ENCODE assay signal across 20 mouse cellular contexts in the genomic region with DNA sequence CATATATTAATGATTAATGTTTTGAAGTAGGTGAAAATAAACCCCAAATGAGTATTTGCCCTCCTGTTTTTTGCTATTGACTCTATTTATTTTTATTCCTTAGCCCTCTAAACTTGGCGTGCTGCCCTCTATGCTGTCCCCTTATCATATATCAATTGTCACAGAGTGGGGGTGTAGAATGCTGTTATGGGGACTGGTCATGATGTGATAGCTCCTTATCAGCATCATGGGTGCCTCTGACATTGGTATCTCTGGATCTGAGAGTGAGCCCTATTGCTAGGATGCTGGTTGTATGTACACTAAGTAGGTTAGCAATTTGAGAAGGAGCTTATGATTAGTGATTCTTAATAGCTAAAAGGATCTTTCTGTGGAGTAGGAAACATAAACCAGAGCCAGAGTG. TPM values are rescaled to one million over a fixed set of nuclear protein-coding genes. Genes with fewer than 3 reads are reported as not detected.
DNase-seq lines count a peak whose midpoint lies in the region; ATAC-seq lines count a peak whose summit lies in the region.
"Had no signal": no experiment of that assay in that cellular context is flagged by ENCODE, and none has a peak within 500 bp of the region (broad histone marks: within the 10 kb centered on the region; RNA-seq: fewer than 3 reads in every experiment).

No protein-coding gene starts in this region.

- H3K4me1 ChIP-seq in liver, embryonic 11.5 days (replicated peaks; ENCODE audit: control insufficient read depth, insufficient read depth, low read length): peaks cover 5% of the 10 kb centered on the region; the same call in 1 of the 2 replicates
- H3K4me1 ChIP-seq in liver, embryonic 15.5 days (replicated peaks): peaks cover 8% of the 10 kb centered on the region
- H3K4me1 ChIP-seq: embryonic facial prominence, embryonic 10.5 days; forebrain, embryonic 10.5 days; heart, embryonic 10.5 days; hindbrain, embryonic 12.5 days had no signal

- H3K9ac ChIP-seq in liver, embryonic 11.5 days (ENCODE audit: low read depth, low read length): no peak overlapping the region
- no peak overlapping the region for H3K9ac ChIP-seq in liver, embryonic 15.5 days
- H3K9ac ChIP-seq: hindbrain, embryonic 12.5 days had no signal

- no peak overlapping the region for H3K27ac ChIP-seq in liver, embryonic 11.5 days (ENCODE audit: low read depth, low read length)
- no peak overlapping the region for H3K27ac ChIP-seq in liver, embryonic 15.5 days (replicated peaks)
- H3K27ac ChIP-seq: embryonic facial prominence, embryonic 10.5 days; forebrain, embryonic 10.5 days; heart, embryonic 10.5 days; hindbrain, embryonic 12.5 days had no signal

- peak; percentile 13 for DNase-seq in c-Kit-positive CD71-positive TER-119-negative erythroid progenitor cells, embryonic 14.5 days (ENCODE audit: low read depth)
- DNase-seq in liver, embryonic 11.5 days (ENCODE audit: low spot score): no peak
- no peak for DNase-seq in gastrocnemius, adult 8-10 months (ENCODE audit: low spot score in 2 of 2)
- DNase-seq in adrenal gland, adult 18-20 months (ENCODE audit: low spot score in 2 of 2): no peak
- no peak for DNase-seq in left cerebral cortex, adult 11 months (ENCODE audit: low spot score)
- DNase-seq: adrenal gland, adult 8-10 months; cerebellum, adult 18-20 months; cerebellum, postnatal 10 days; gastrocnemius, postnatal 10 days; heart, adult 18-20 months; heart, postnatal 10 days; heart, postnatal 4 days had no signal

- no peaks in the 10 kb centered on the region for H3K27me3 ChIP-seq in liver, embryonic 11.5 days (replicated peaks; ENCODE audit: control insufficient read depth, insufficient read depth, low read length)
- no peaks in the 10 kb centered on the region for H3K27me3 ChIP-seq in liver, embryonic 15.5 days
- H3K27me3 ChIP-seq: hindbrain, embryonic 12.5 days had no signal

- WGBS in liver, embryonic 11.5 days: 30% methylated on average over 1 of the region's 1 CpGs
- 12% methylated on average over 1 of the region's 1 CpGs for WGBS in liver, embryonic 15.5 days (ENCODE audit: insufficient replicate concordance)

- H3K4me2 ChIP-seq in liver, embryonic 11.5 days: no peak overlapping the region
- peak overlapping the region; percentile 13; the same call in 1 of the 2 replicates for H3K4me2 ChIP-seq in liver, embryonic 15.5 days
- H3K4me2 ChIP-seq: hindbrain, embryonic 12.5 days had no signal

- no peaks in the 10 kb centered on the region for H3K9me3 ChIP-seq in liver, embryonic 11.5 days (ENCODE audit: control insufficient read depth, low read length)
- no peaks in the 10 kb centered on the region for H3K9me3 ChIP-seq in liver, embryonic 15.5 days (replicated peaks)
- H3K9me3 ChIP-seq: embryonic facial prominence, embryonic 10.5 days; forebrain, embryonic 10.5 days; heart, embryonic 10.5 days; hindbrain, embryonic 12.5 days had no signal

- H3K36me3 ChIP-seq in liver, embryonic 11.5 days (ENCODE audit: control insufficient read depth, insufficient read depth, low read length): no peaks in the 10 kb centered on the region
- no peaks in the 10 kb centered on the region for H3K36me3 ChIP-seq in liver, embryonic 15.5 days (replicated peaks)
- H3K36me3 ChIP-seq: embryonic facial prominence, embryonic 10.5 days; forebrain, embryonic 10.5 days; heart, embryonic 10.5 days; hindbrain, embryonic 12.5 days had no signal

- ATAC-seq in liver, embryonic 11.5 days (replicated peaks; ENCODE audit: low FRiP score): peak; percentile 73; the same call in 1 of the 2 replicates
- ATAC-seq in liver, embryonic 15.5 days (ENCODE audit: insufficient read depth): peak; percentile 71
- peak; percentile 61; the same call in 1 of the 2 replicates for ATAC-seq in megakaryocyte-erythroid progenitor cell, adult 5-6 weeks (replicated peaks; ENCODE audit: low FRiP score, low TSS enrichment, poor library complexity, severe bottlenecking)
- ATAC-seq: forebrain, embryonic 14.5 days; hindbrain, embryonic 16.5 days had no signal

- H3K4me3 ChIP-seq in liver, embryonic 11.5 days (ENCODE audit: low read depth, low read length): no peak overlapping the region
- no peak overlapping the region for H3K4me3 ChIP-seq in liver, embryonic 15.5 days (replicated peaks)
- H3K4me3 ChIP-seq: embryonic facial prominence, embryonic 10.5 days; forebrain, embryonic 10.5 days; heart, embryonic 10.5 days; hindbrain, embryonic 12.5 days had no signal

RNA-seq across cellular contexts. Expression of a gene that starts 31.3 kb away (rescaled TPM):
- polyA plus RNA-seq in liver, embryonic 11.5 days (2014; fragmentation: Nextera tagmentation; extraction: Ambion mirVana): 15.1 and 18.9 TPM in 2 replicates
- polyA plus RNA-seq in liver, embryonic 15.5 days (2015; fragmentation: Nextera tagmentation; extraction: Ambion mirVana): 4.8 and 6.1 TPM in 2 replicates
- 29.6 and 57.8 TPM in 2 replicates for total RNA-seq in megakaryocyte-erythroid progenitor cell, adult 5-6 weeks (2014; fragmentation: Nextera tagmentation)
- 20.2 and 22.9 TPM in 2 replicates for total RNA-seq in megakaryocyte-erythroid progenitor cell, adult 5-6 weeks (2017)
- total RNA-seq in gastrocnemius, adult 8-10 months (2022): 1 to 10 TPM; 6.3 to 8.8 (median 7.0) TPM
- 10 to 100 TPM; 30.8 to 34.3 TPM for total RNA-seq in adrenal gland, adult 18-20 months (2021)
